Mouse (Mus musculus) bone marrow, adult 2 months (tissue): ENCODE data around the gene Izumo1r.

ENCODE experiments used
- CTCF ChIP-seq: fragments of 200-500 bp; IDR thresholded peaks from 2 replicates; pipeline ENCODE4 v1.5.1; 2011; ENCODE audit warnings: low read length, control low read depth; ENCODE audit not compliant: control insufficient read depth, insufficient read depth
- POLR2A ChIP-seq: fragments of 200-500 bp; IDR thresholded peaks from 2 replicates; pipeline ENCODE4 v1.6.1; 2011; ENCODE audit warnings: low read depth, mild to moderate bottlenecking, control low read depth, low read length, borderline replicate concordance; ENCODE audit not compliant: control insufficient read depth

- TF ChIP-seq POLR2A (no peak), CTCF (no peak)
Observed at GRCm38 (mm10) chr9:14912037-14912436, 8.3 kb upstream of the Izumo1r start.
